Mouse (Mus musculus): ENCODE results near the gene 4931440F15Rik. TPM values are rescaled to one million over a fixed set of nuclear protein-coding genes. Genes with fewer than 3 reads are reported as not detected.
"Not testable (repeated sequence)": the region's sequence is repeated elsewhere in the genome, so short reads cannot be mapped to it uniquely, and the experiment has no call there.

4931440F15Rik gene
- polyA plus RNA-seq (2012; fragmentation: generic; extraction: Trizol): 0.04 TPM

- H3ac ChIP-seq (ENCODE audit: control insufficient read depth, insufficient read length); H3K4me3 ChIP-seq; H3K79me2 ChIP-seq (ENCODE audit: control insufficient read depth, insufficient read depth); H3K36me3 ChIP-seq (ENCODE audit: control insufficient read depth, insufficient read depth); H3K27me3 ChIP-seq (ENCODE audit: control insufficient read depth, insufficient read depth, insufficient read length); H3K4me2 ChIP-seq (ENCODE audit: low read depth): not testable (repeated sequence)
Observed at GRCm38 (mm10) chr11:29825271-29825718, at the start of gene 4931440F15Rik. 4931440F15Rik (minus strand) TSS chr11:29825668.

- not testable (repeated sequence) for H3K27me3 ChIP-seq (ENCODE audit: control insufficient read depth, insufficient read depth, insufficient read length); H3K4me3 ChIP-seq; H3K36me3 ChIP-seq (ENCODE audit: control insufficient read depth, insufficient read depth); H3K4me2 ChIP-seq (ENCODE audit: low read depth); H3ac ChIP-seq (ENCODE audit: control insufficient read depth, insufficient read length); H3K79me2 ChIP-seq (ENCODE audit: control insufficient read depth, insufficient read depth)
Observed at GRCm38 (mm10) chr11:29874781-29875180, 49.3 kb upstream of the 4931440F15Rik start.

- H3K27me3 ChIP-seq (ENCODE audit: control insufficient read depth, insufficient read depth, insufficient read length): no peaks in the 10 kb centered on the region
- TF ChIP-seq MYOG (IDR thresholded peaks at IDR 0.05; ENCODE audit: control insufficient read depth in 1 of 3, insufficient read depth in 1 of 3, insufficient read length in 2 of 3, low read depth in 2 of 3) (no peak), USF1 (IDR thresholded peaks at IDR 0.05; ENCODE audit: low read depth) (no peak), E2F4 (IDR thresholded peaks at IDR 0.05; ENCODE audit: insufficient read depth) (no peak), MYOD1 (IDR thresholded peaks at IDR 0.05; ENCODE audit: control insufficient read depth in 1 of 3, insufficient read length in 2 of 3, low read depth in 2 of 3) (no peak), SRF (IDR thresholded peaks at IDR 0.05; ENCODE audit: control insufficient read depth, insufficient read length, low read depth) (no peak), TCF12 (IDR thresholded peaks at IDR 0.05; ENCODE audit: insufficient read depth, poor library complexity, severe bottlenecking) (no peak), MAX (IDR thresholded peaks at IDR 0.05; ENCODE audit: low read depth) (no peak), CEBPB (IDR thresholded peaks at IDR 0.05; ENCODE audit: insufficient read depth, poor library complexity, severe bottlenecking) (no peak), REST (IDR thresholded peaks at IDR 0.05; ENCODE audit: insufficient read depth, insufficient read length) (no peak), TCF3 (IDR thresholded peaks at IDR 0.05; ENCODE audit: insufficient read length, low read depth) (no peak), POLR2AphosphoS2 (IDR thresholded peaks at IDR 0.05; ENCODE audit: insufficient read length, low read depth) (no peak), POLR2A (IDR thresholded peaks at IDR 0.05; ENCODE audit: insufficient read length, low read depth) (no peak)
- H3K4me3 ChIP-seq: no peak overlapping the region
- H3K79me2 ChIP-seq (ENCODE audit: control insufficient read depth, insufficient read depth): no peaks in the 10 kb centered on the region
- H3K36me3 ChIP-seq (ENCODE audit: control insufficient read depth, insufficient read depth): no peaks in the 10 kb centered on the region
- no peak overlapping the region for H3K4me2 ChIP-seq (ENCODE audit: low read depth)
- no peak overlapping the region for H3ac ChIP-seq (ENCODE audit: control insufficient read depth, insufficient read length)
Observed at GRCm38 (mm10) chr11:29870174-29870573, 44.7 kb upstream of the 4931440F15Rik start.

- TF ChIP-seq REST (IDR thresholded peaks at IDR 0.05; ENCODE audit: insufficient read depth, insufficient read length) (no peak), POLR2A (IDR thresholded peaks at IDR 0.05; ENCODE audit: insufficient read length, low read depth) (no peak), MYOG (IDR thresholded peaks at IDR 0.05; ENCODE audit: control insufficient read depth in 1 of 3, insufficient read depth in 1 of 3, insufficient read length in 2 of 3, low read depth in 2 of 3) (no peak), TCF12 (IDR thresholded peaks at IDR 0.05; ENCODE audit: insufficient read depth, poor library complexity, severe bottlenecking) (no peak), SRF (IDR thresholded peaks at IDR 0.05; ENCODE audit: control insufficient read depth, insufficient read length, low read depth) (no peak), MAX (IDR thresholded peaks at IDR 0.05; ENCODE audit: low read depth) (no peak), E2F4 (IDR thresholded peaks at IDR 0.05; ENCODE audit: insufficient read depth) (no peak), POLR2AphosphoS2 (IDR thresholded peaks at IDR 0.05; ENCODE audit: insufficient read length, low read depth) (no peak), TCF3 (IDR thresholded peaks at IDR 0.05; ENCODE audit: insufficient read length, low read depth) (no peak), CEBPB (IDR thresholded peaks at IDR 0.05; ENCODE audit: insufficient read depth, poor library complexity, severe bottlenecking) (no peak), USF1 (IDR thresholded peaks at IDR 0.05; ENCODE audit: low read depth) (no peak)
- no peaks in the 10 kb centered on the region for H3K27me3 ChIP-seq (ENCODE audit: control insufficient read depth, insufficient read depth, insufficient read length)
- H3K79me2 ChIP-seq (ENCODE audit: control insufficient read depth, insufficient read depth): no peaks in the 10 kb centered on the region
- H3K4me2 ChIP-seq (ENCODE audit: low read depth): no peak overlapping the region
- H3ac ChIP-seq (ENCODE audit: control insufficient read depth, insufficient read length): no peak overlapping the region
- H3K36me3 ChIP-seq (ENCODE audit: control insufficient read depth, insufficient read depth): no peaks in the 10 kb centered on the region
- H3K4me3 ChIP-seq: no peak overlapping the region
Observed at GRCm38 (mm10) chr11:29864269-29864668, 38.8 kb upstream of the 4931440F15Rik start.

- no peak overlapping the region for H3ac ChIP-seq (ENCODE audit: control insufficient read depth, insufficient read length)
- no peak overlapping the region for H3K4me3 ChIP-seq
- H3K4me2 ChIP-seq (ENCODE audit: low read depth): peak overlapping the region; percentile 36
- H3K79me2 ChIP-seq (ENCODE audit: control insufficient read depth, insufficient read depth): no peaks in the 10 kb centered on the region
- H3K27me3 ChIP-seq (ENCODE audit: control insufficient read depth, insufficient read depth, insufficient read length): no peaks in the 10 kb centered on the region
- no peak for TF ChIP-seq REST (IDR thresholded peaks at IDR 0.05; ENCODE audit: insufficient read depth, insufficient read length)
- TF ChIP-seq SRF (IDR thresholded peaks at IDR 0.05; ENCODE audit: control insufficient read depth, insufficient read length, low read depth): no peak
- no peak for TF ChIP-seq MYOD1 (IDR thresholded peaks at IDR 0.05; ENCODE audit: control insufficient read depth in 1 of 3, insufficient read length in 2 of 3, low read depth in 2 of 3)
- TF ChIP-seq E2F4 (IDR thresholded peaks at IDR 0.05; ENCODE audit: insufficient read depth): no peak
- TF ChIP-seq POLR2AphosphoS2 (IDR thresholded peaks at IDR 0.05; ENCODE audit: insufficient read length, low read depth): no peak
- TF ChIP-seq TCF3 (IDR thresholded peaks at IDR 0.05; ENCODE audit: insufficient read length, low read depth): no peak
- TF ChIP-seq USF1 (IDR thresholded peaks at IDR 0.05; ENCODE audit: low read depth): no peak
- no peak for TF ChIP-seq TCF12 (IDR thresholded peaks at IDR 0.05; ENCODE audit: insufficient read depth, poor library complexity, severe bottlenecking)
- no peak for TF ChIP-seq POLR2A (IDR thresholded peaks at IDR 0.05; ENCODE audit: insufficient read length, low read depth)
- TF ChIP-seq MAX (IDR thresholded peaks at IDR 0.05; ENCODE audit: low read depth): no peak
- no peak for TF ChIP-seq CEBPB (IDR thresholded peaks at IDR 0.05; ENCODE audit: insufficient read depth, poor library complexity, severe bottlenecking)
- no peak for TF ChIP-seq MYOG (IDR thresholded peaks at IDR 0.05; ENCODE audit: control insufficient read depth in 1 of 3, insufficient read depth in 1 of 3, insufficient read length in 2 of 3, low read depth in 2 of 3)
- no peaks in the 10 kb centered on the region for H3K36me3 ChIP-seq (ENCODE audit: control insufficient read depth, insufficient read depth)
Observed at GRCm38 (mm10) chr11:29861750-29862397, 36.4 kb upstream of the 4931440F15Rik start.
